Mouse (Mus musculus): ENCODE measurements at regions not wholly inside any gene's neighbourhood (a gene's known extent, or its start where the extent isn't known, plus 50 kb on each side); places are given as distances from the start of the nearest gene placed in this dataset.
"Not testable (repeated sequence)": the region's sequence is repeated elsewhere in the genome, so short reads cannot be mapped to it uniquely, and the experiment has no call there.

DNA sequence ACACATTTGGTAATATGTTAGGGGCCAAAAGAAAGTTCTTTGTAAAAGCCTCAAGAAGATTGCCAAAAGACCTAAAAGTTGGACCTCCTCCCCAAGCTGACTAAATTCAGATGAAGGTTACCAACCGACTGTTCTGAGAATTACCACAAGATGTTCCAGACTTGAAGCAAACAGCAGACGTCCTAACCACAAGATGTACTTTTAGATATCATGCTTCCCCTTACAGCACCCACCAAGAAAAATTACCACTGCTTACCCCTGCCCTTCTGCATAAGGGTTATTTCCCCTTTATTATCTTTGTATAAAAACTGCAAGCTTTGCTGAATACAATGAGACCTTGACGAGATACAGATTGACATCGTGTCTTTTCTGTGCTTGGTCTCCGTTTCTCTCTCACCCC, 121.6 kb upstream of the Cst10 start:
- no peaks in the 10 kb centered on the region for H3K4me1 ChIP-seq (ENCODE audit: control insufficient read depth, insufficient read depth, low read length)
- WGBS = 86% methylated on average over 5 of the region's 5 CpGs
- no peak for DNase-seq
- H3K4me3 ChIP-seq (replicated peaks; ENCODE audit: low read depth, low read length) = no peak overlapping the region
- no peak for ATAC-seq (ENCODE audit: low FRiP score, low TSS enrichment)
- no peak overlapping the region for H3K9ac ChIP-seq (replicated peaks; ENCODE audit: low read length)
- peaks cover 3% of the 10 kb centered on the region for H3K9me3 ChIP-seq (ENCODE audit: control insufficient read depth, low read length)
- no peak overlapping the region for H3K4me2 ChIP-seq (ENCODE audit: low read length)
- H3K36me3 ChIP-seq (ENCODE audit: control insufficient read depth, insufficient read depth, low read length) = no peaks in the 10 kb centered on the region
- H3K27me3 ChIP-seq (ENCODE audit: control insufficient read depth, insufficient read depth, low read length) = no peaks in the 10 kb centered on the region
- no peak overlapping the region for H3K27ac ChIP-seq (replicated peaks; ENCODE audit: low read depth, low read length)

DNA sequence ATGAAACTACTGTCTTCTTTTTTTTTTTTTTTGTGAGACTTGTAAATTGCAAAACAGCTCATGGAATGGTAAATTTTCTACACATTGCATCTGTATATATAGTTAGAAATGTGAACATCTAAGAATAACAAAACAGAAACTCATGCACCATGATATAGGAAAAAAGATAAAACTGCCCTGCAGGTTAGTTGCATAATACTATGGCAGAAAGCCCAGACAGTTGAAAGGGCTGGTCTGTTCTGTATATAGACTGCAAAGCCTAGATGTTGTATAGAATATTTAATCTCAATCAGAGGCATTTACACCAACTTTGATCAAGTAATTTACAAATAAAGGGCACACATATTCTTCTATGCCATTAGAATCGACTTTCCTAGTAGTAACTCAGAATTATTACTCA, 120.7 kb upstream of the Cst10 start:
- H3K36me3 ChIP-seq (ENCODE audit: control insufficient read depth, insufficient read depth, low read length) = no peaks in the 10 kb centered on the region
- WGBS = 54% methylated on average over 1 of the region's 1 CpGs

DNA sequence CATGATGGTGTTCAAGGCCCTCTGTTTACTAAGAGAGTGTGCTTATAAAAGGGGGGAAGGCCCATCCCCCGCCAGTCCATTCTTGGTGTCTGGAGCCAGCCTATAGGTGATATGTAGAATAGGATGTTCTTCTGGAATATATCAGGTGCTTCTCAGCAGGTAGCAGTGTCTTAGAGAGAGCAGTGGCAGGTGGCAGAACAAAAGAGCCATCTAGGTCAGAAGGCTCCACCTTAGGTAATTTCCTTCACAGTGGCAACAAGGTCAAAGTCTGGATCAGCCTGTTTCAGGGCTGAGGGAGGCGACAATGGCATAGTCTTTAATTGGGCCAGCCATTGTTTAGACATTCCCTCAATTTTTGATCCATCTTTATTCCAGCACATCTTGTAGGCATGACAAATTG, 107.9 kb upstream of the Cst10 start:
- H3K36me3 ChIP-seq (ENCODE audit: control insufficient read depth, insufficient read depth, low read length); DNase-seq; ATAC-seq (ENCODE audit: low FRiP score, low TSS enrichment); H3K4me2 ChIP-seq (ENCODE audit: low read length); H3K9ac ChIP-seq (replicated peaks; ENCODE audit: low read length); H3K27ac ChIP-seq (replicated peaks; ENCODE audit: low read depth, low read length); H3K4me3 ChIP-seq (replicated peaks; ENCODE audit: low read depth, low read length); H3K9me3 ChIP-seq (ENCODE audit: control insufficient read depth, low read length); H3K27me3 ChIP-seq (ENCODE audit: control insufficient read depth, insufficient read depth, low read length); H3K4me1 ChIP-seq (ENCODE audit: control insufficient read depth, insufficient read depth, low read length): not testable (repeated sequence)
- 86% methylated on average over 2 of the region's 2 CpGs for WGBS

More for the DNA sequence above, 120.7 kb upstream of the Cst10 start:
- DNase-seq (no peak), ATAC-seq (ENCODE audit: low FRiP score, low TSS enrichment) (no peak)
- no peak overlapping the region for H3K27ac ChIP-seq (replicated peaks; ENCODE audit: low read depth, low read length)
- no peaks in the 10 kb centered on the region for H3K27me3 ChIP-seq (ENCODE audit: control insufficient read depth, insufficient read depth, low read length)
- no peaks in the 10 kb centered on the region for H3K4me1 ChIP-seq (ENCODE audit: control insufficient read depth, insufficient read depth, low read length)
- H3K9me3 ChIP-seq (ENCODE audit: control insufficient read depth, low read length) = peaks cover 3% of the 10 kb centered on the region; the same call in 1 of the 2 replicates
- no peak overlapping the region for H3K4me2 ChIP-seq (ENCODE audit: low read length)
- H3K9ac ChIP-seq (replicated peaks; ENCODE audit: low read length) = no peak overlapping the region
- H3K4me3 ChIP-seq (replicated peaks; ENCODE audit: low read depth, low read length) = no peak overlapping the region

DNA sequence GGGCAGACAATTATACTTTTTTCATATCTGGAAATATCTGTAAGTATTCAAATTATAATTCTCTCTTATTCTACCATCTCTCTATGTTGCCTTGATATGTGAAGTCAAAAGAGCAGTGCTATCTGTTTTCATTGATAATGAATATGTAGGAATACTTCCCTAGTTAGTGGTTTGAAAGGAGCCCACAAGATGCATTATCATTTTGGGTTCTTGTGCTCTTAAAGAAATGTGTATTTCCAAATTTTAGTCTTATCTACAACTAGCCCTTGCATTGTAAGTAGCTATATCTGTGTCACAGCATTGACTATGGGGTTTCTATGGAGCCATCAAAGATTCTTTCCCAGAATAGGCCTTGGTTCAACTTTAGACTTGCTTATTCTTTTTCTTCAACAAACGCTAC, 99.3 kb upstream of the Cst10 start:
- Histone ChIP-seq H3K36me3 (ENCODE audit: control insufficient read depth, insufficient read depth, low read length) (no peaks in the 10 kb centered on the region), H3K4me3 (replicated peaks; ENCODE audit: low read depth, low read length) (no peak overlapping the region), H3K27ac (replicated peaks; ENCODE audit: low read depth, low read length) (no peak overlapping the region), H3K4me1 (ENCODE audit: control insufficient read depth, insufficient read depth, low read length) (no peaks in the 10 kb centered on the region), H3K27me3 (ENCODE audit: control insufficient read depth, insufficient read depth, low read length) (no peaks in the 10 kb centered on the region), H3K9me3 (ENCODE audit: control insufficient read depth, low read length) (peaks cover 3% of the 10 kb centered on the region), H3K4me2 (ENCODE audit: low read length) (no peak overlapping the region), H3K9ac (replicated peaks; ENCODE audit: low read length) (no peak overlapping the region)
- no peak for ATAC-seq (ENCODE audit: low FRiP score, low TSS enrichment)
- WGBS = 90% methylated on average over 1 of the region's 1 CpGs
- DNase-seq = no peak

DNA sequence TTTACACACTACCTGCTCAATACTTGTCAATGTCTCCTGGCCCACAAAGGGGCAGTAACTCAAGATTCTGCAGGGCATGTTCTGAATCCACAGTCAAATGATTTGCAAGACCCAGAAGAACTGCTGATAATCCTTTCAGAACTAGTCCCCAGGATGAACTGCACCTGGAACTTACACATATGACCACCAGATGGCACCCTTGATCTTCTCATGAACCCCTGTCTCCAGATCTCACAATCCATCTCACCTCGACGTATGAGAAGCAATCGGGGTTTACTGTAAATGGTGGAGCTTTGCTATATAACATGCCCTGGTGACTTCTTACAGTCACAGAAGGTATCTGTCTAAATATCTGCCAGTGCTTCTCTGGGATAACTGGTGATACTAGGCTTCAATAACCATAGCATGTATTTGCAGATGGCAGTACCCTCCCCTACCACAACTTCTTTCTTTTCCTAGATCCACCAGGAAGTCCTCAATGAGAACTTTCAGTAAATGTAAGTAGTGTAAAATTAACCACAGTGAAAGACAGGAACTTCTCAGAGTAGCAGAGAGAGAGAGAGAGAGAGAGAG, 54.5 kb upstream of the Cst10 start:
- no peak overlapping the region for H3K9ac ChIP-seq (replicated peaks; ENCODE audit: low read length)
- H3K4me1 ChIP-seq (ENCODE audit: control insufficient read depth, insufficient read depth, low read length) = no peaks in the 10 kb centered on the region
- peak; percentile 86 for DNase-seq
- no peak overlapping the region for H3K4me3 ChIP-seq (replicated peaks; ENCODE audit: low read depth, low read length)
- no peak overlapping the region for H3K27ac ChIP-seq (replicated peaks; ENCODE audit: low read depth, low read length)
- no peaks in the 10 kb centered on the region for H3K9me3 ChIP-seq (ENCODE audit: control insufficient read depth, low read length)
- H3K4me2 ChIP-seq (ENCODE audit: low read length) = no peak overlapping the region
- ATAC-seq (ENCODE audit: low FRiP score, low TSS enrichment) = peak; percentile 71; the same call in 1 of the 2 replicates
- 21% methylated on average over 3 of the region's 3 CpGs for WGBS
- H3K27me3 ChIP-seq (ENCODE audit: control insufficient read depth, insufficient read depth, low read length) = no peaks in the 10 kb centered on the region
- H3K36me3 ChIP-seq (ENCODE audit: control insufficient read depth, insufficient read depth, low read length) = no peaks in the 10 kb centered on the region
